Mouse (Mus musculus): ENCODE data around the gene Grin2c. TPM values are rescaled to one million over a fixed set of nuclear protein-coding genes. Genes with fewer than 3 reads are reported as not detected.
A peak's percentile ranks its signal among the peaks of the same experiment; 100 is the strongest.

Grin2c gene
- total RNA-seq, 1 experiment from 2014 or later, result not detected

GRCm38 (mm10) chr11:115225301-115225700 lies 41.7 kb downstream of the Grin2c start:
- ATAC-seq (replicated peaks in 1 of 2; ENCODE audit: insufficient read depth in 1 of 2, low FRiP score in 2 of 2, low TSS enrichment in 1 of 2, low read depth in 1 of 2, poor library complexity in 2 of 2, severe bottlenecking in 2 of 2), result no peak

- no peak for ATAC-seq (replicated peaks in 1 of 2; ENCODE audit: insufficient read depth in 1 of 2, low FRiP score in 2 of 2, low TSS enrichment in 1 of 2, low read depth in 1 of 2, poor library complexity in 2 of 2, severe bottlenecking in 2 of 2)
Observed at GRCm38 (mm10) chr11:115224889-115225288, 42.2 kb downstream of the Grin2c start.

GRCm38 (mm10) chr11:115223877-115224276 lies 43.2 kb downstream of the Grin2c start:
- ATAC-seq (replicated peaks in 1 of 2; ENCODE audit: insufficient read depth in 1 of 2, low FRiP score in 2 of 2, low TSS enrichment in 1 of 2, low read depth in 1 of 2, poor library complexity in 2 of 2, severe bottlenecking in 2 of 2), result no peak; a peak in 1 of 4 replicates

GRCm38 (mm10) chr11:115223451-115223850 lies 43.6 kb downstream of the Grin2c start:
- ATAC-seq (replicated peaks in 1 of 2; ENCODE audit: insufficient read depth in 1 of 2, low FRiP score in 2 of 2, low TSS enrichment in 1 of 2, low read depth in 1 of 2, poor library complexity in 2 of 2, severe bottlenecking in 2 of 2), result peak; percentile 56 to 68; a peak in 3 of 4 replicates

GRCm38 (mm10) chr11:115222570-115222969 lies 44.5 kb downstream of the Grin2c start:
- no peak for ATAC-seq (replicated peaks in 1 of 2; ENCODE audit: insufficient read depth in 1 of 2, low FRiP score in 2 of 2, low TSS enrichment in 1 of 2, low read depth in 1 of 2, poor library complexity in 2 of 2, severe bottlenecking in 2 of 2)

GRCm38 (mm10) chr11:115222077-115222476 lies 45.0 kb downstream of the Grin2c start:
- no peak for ATAC-seq (replicated peaks in 1 of 2; ENCODE audit: insufficient read depth in 1 of 2, low FRiP score in 2 of 2, low TSS enrichment in 1 of 2, low read depth in 1 of 2, poor library complexity in 2 of 2, severe bottlenecking in 2 of 2)

- ATAC-seq (replicated peaks in 1 of 2; ENCODE audit: insufficient read depth in 1 of 2, low FRiP score in 2 of 2, low TSS enrichment in 1 of 2, low read depth in 1 of 2, poor library complexity in 2 of 2, severe bottlenecking in 2 of 2), result no peak
Observed at GRCm38 (mm10) chr11:115219685-115220084, 47.4 kb downstream of the Grin2c start.

GRCm38 (mm10) chr11:115219263-115219662 lies 47.8 kb downstream of the Grin2c start:
- no peak; a peak in 1 of 4 replicates for ATAC-seq (replicated peaks in 1 of 2; ENCODE audit: insufficient read depth in 1 of 2, low FRiP score in 2 of 2, low TSS enrichment in 1 of 2, low read depth in 1 of 2, poor library complexity in 2 of 2, severe bottlenecking in 2 of 2)

GRCm38 (mm10) chr11:115217439-115218410 lies 49.3 kb downstream of the Grin2c start:
- no peak for ATAC-seq (replicated peaks in 1 of 2; ENCODE audit: insufficient read depth in 1 of 2, low FRiP score in 2 of 2, low TSS enrichment in 1 of 2, low read depth in 1 of 2, poor library complexity in 2 of 2, severe bottlenecking in 2 of 2)

GRCm38 (mm10) chr11:115215123-115215522 lies 51.9 kb downstream of the Grin2c start:
- ATAC-seq (replicated peaks in 1 of 2; ENCODE audit: insufficient read depth in 1 of 2, low FRiP score in 2 of 2, low TSS enrichment in 1 of 2, low read depth in 1 of 2, poor library complexity in 2 of 2, severe bottlenecking in 2 of 2), result no peak

GRCm38 (mm10) chr11:115212116-115212515 lies 54.9 kb downstream of the Grin2c start:
- no peak for ATAC-seq (replicated peaks in 1 of 2; ENCODE audit: insufficient read depth in 1 of 2, low FRiP score in 2 of 2, low TSS enrichment in 1 of 2, low read depth in 1 of 2, poor library complexity in 2 of 2, severe bottlenecking in 2 of 2)

GRCm38 (mm10) chr11:115209958-115210357 lies 57.1 kb downstream of the Grin2c start:
- no peak for ATAC-seq (replicated peaks in 1 of 2; ENCODE audit: insufficient read depth in 1 of 2, low FRiP score in 2 of 2, low TSS enrichment in 1 of 2, low read depth in 1 of 2, poor library complexity in 2 of 2, severe bottlenecking in 2 of 2)

- ATAC-seq (replicated peaks in 1 of 2; ENCODE audit: insufficient read depth in 1 of 2, low FRiP score in 2 of 2, low TSS enrichment in 1 of 2, low read depth in 1 of 2, poor library complexity in 2 of 2, severe bottlenecking in 2 of 2), result peak; percentile 86 to 87
Observed at GRCm38 (mm10) chr11:115208776-115209732, 58.0 kb downstream of the Grin2c start.

- ATAC-seq (replicated peaks in 1 of 2; ENCODE audit: insufficient read depth in 1 of 2, low FRiP score in 2 of 2, low TSS enrichment in 1 of 2, low read depth in 1 of 2, poor library complexity in 2 of 2, severe bottlenecking in 2 of 2), result no peak
Observed at GRCm38 (mm10) chr11:115208126-115208525, 58.9 kb downstream of the Grin2c start.

- ATAC-seq (replicated peaks in 1 of 2; ENCODE audit: insufficient read depth in 1 of 2, low FRiP score in 2 of 2, low TSS enrichment in 1 of 2, low read depth in 1 of 2, poor library complexity in 2 of 2, severe bottlenecking in 2 of 2), result no peak
Observed at GRCm38 (mm10) chr11:115202756-115203155, 64.3 kb downstream of the Grin2c start.

GRCm38 (mm10) chr11:115202316-115202715 lies 64.7 kb downstream of the Grin2c start:
- peak; percentile 82 to 91 for ATAC-seq (replicated peaks in 1 of 2; ENCODE audit: insufficient read depth in 1 of 2, low FRiP score in 2 of 2, low TSS enrichment in 1 of 2, low read depth in 1 of 2, poor library complexity in 2 of 2, severe bottlenecking in 2 of 2)

- ATAC-seq (replicated peaks in 1 of 2; ENCODE audit: insufficient read depth in 1 of 2, low FRiP score in 2 of 2, low TSS enrichment in 1 of 2, low read depth in 1 of 2, poor library complexity in 2 of 2, severe bottlenecking in 2 of 2), result no peak
Observed at GRCm38 (mm10) chr11:115200520-115200919, 66.5 kb downstream of the Grin2c start.
